Mouse (Mus musculus) liver, embryonic 11.5 days (tissue): Measurements from ENCODE around the gene Dynlt1c. TPM values are rescaled to one million over a fixed set of nuclear protein-coding genes. Genes with fewer than 3 reads are reported as not detected.
"Not testable (repeated sequence)": the region's sequence is repeated elsewhere in the genome, so short reads cannot be mapped to it uniquely, and the experiment has no call there.

Source experiments
- ATAC-seq: fragments of 200-750 bp; cut with Nextera tagmentation; replicated peaks from 2 replicates; pipeline ENCODE4 v1.8.0; 2017; ENCODE audit warnings: moderate number of reproducible peaks, mild to moderate bottlenecking, moderate TSS enrichment, moderate library complexity; ENCODE audit not compliant: low FRiP score
- DNase-seq: peaks from one replicate; pipeline ENCODE4 v3.0.0-alpha.2; 2017; ENCODE audit warnings: low spot score
- H3K27ac ChIP-seq: fragments of 300-500 bp; sonication (generic); 2 replicates; pipeline ENCODE4 v1.5.1; 2014; ENCODE audit warnings: mild to moderate bottlenecking, low read depth, low read length, control low read depth
- H3K27me3 ChIP-seq: fragments of 300-500 bp; sonication (generic); replicated peaks from 2 replicates; pipeline ENCODE4 v1.6.1; 2014; ENCODE audit warnings: low read length, mixed read lengths; ENCODE audit not compliant: control insufficient read depth, insufficient read depth
- H3K36me3 ChIP-seq: fragments of 300-500 bp; sonication (generic); 2 replicates; pipeline ENCODE4 v1.6.1; 2014; ENCODE audit warnings: mild to moderate bottlenecking, low read length, moderate library complexity, mixed read lengths; ENCODE audit not compliant: control insufficient read depth, insufficient read depth
- H3K4me1 ChIP-seq: fragments of 300-500 bp; sonication (generic); replicated peaks from 2 replicates; pipeline ENCODE4 v1.6.1; 2014; ENCODE audit warnings: low read length, mixed read lengths; ENCODE audit not compliant: control insufficient read depth, insufficient read depth
- H3K4me2 ChIP-seq: fragments of 300-500 bp; sonication (generic); 2 replicates; pipeline ENCODE4 v1.6.1; 2014; ENCODE audit warnings: mild to moderate bottlenecking, control low read depth, moderate library complexity
- H3K4me3 ChIP-seq: fragments of 300-500 bp; sonication (generic); 2 replicates; pipeline ENCODE4 v1.5.1; 2014; ENCODE audit warnings: low read depth, low read length, control low read depth
- H3K9ac ChIP-seq: fragments of 300-500 bp; sonication (generic); 2 replicates; pipeline ENCODE4 v1.6.1; 2014; ENCODE audit warnings: low read depth, low read length, control low read depth
- H3K9me3 ChIP-seq: fragments of 300-500 bp; sonication (generic); 2 replicates; pipeline ENCODE4 v1.6.1; 2016; ENCODE audit warnings: low read length, inconsistent platforms, mixed read lengths; ENCODE audit not compliant: control insufficient read depth
- WGBS: fragments of 180-500 bp; shearing (Covaris S2); extraction: QIAGEN DNeasy Blood & Tissue Kit; methylation state at CpG from one replicate; pipeline ENCODE4 v1.1.7; 2014; 5-methylcytosine and 5-hydroxymethylcytosine counted together
- polyA plus RNA-seq: library from polyadenylated mRNA; unstranded; fragments of >200 nt; fragmentation: Nextera tagmentation; extraction: Ambion mirVana; gene quantifications from 2 replicates; pipeline ENCODE4 v1.2.1, GENCODE M21; 2014

Gene Dynlt1c
- 16.7 and 20.2 TPM in 2 replicates for polyA plus RNA-seq

GRCm38 (mm10) chr17:6601204-6601911 lies at the start of gene Dynlt1c:
Gene Dynlt1c, plus strand, starts transcription at chr17:6601671.
- not testable (repeated sequence) for H3K9ac ChIP-seq, H3K9me3 ChIP-seq
- ATAC-seq, result peak; percentile 98

GRCm38 (mm10) chr17:6553798-6554197 lies 47.7 kb upstream of the Dynlt1c start:
- not testable (repeated sequence) for H3K27ac ChIP-seq, H3K36me3 ChIP-seq, H3K9ac ChIP-seq, H3K4me2 ChIP-seq, H3K4me3 ChIP-seq, H3K9me3 ChIP-seq, H3K27me3 ChIP-seq, H3K4me1 ChIP-seq, DNase-seq
- no CpG with 5 or more reads among the region's 4 CpGs for WGBS
- peak; percentile 72; the same call in 1 of the 2 replicates for ATAC-seq

More at GRCm38 (mm10) chr17:6601204-6601911, at the start of gene Dynlt1c:
- not testable (repeated sequence) for H3K36me3 ChIP-seq, H3K27me3 ChIP-seq, H3K27ac ChIP-seq, H3K4me1 ChIP-seq
- DNase-seq, result peak; percentile 80
- WGBS, result 8% methylated on average over 23 of the region's 40 CpGs
- Histone ChIP-seq H3K4me3 (peak within 1 kb of the TSS; percentile 33; the same call in 1 of the 2 replicates), H3K4me2 (peak within 1 kb of the TSS; percentile 46; the same call in 1 of the 2 replicates)

GRCm38 (mm10) chr17:6554243-6554642 lies 47.2 kb upstream of the Dynlt1c start:
- no CpG with 5 or more reads among the region's 5 CpGs for WGBS
- not testable (repeated sequence) for DNase-seq, H3K4me2 ChIP-seq, H3K36me3 ChIP-seq, H3K9me3 ChIP-seq, H3K27ac ChIP-seq, H3K9ac ChIP-seq, H3K4me1 ChIP-seq, H3K27me3 ChIP-seq, H3K4me3 ChIP-seq
- ATAC-seq, result peak; percentile 38; the same call in 1 of the 2 replicates

- H3K9me3 ChIP-seq, H3K27ac ChIP-seq, H3K27me3 ChIP-seq, H3K4me1 ChIP-seq, DNase-seq, ATAC-seq, H3K36me3 ChIP-seq, H3K4me2 ChIP-seq, H3K4me3 ChIP-seq, H3K9ac ChIP-seq: not testable (repeated sequence)
- WGBS, result no CpG with 5 or more reads among the region's 4 CpGs
Observed at GRCm38 (mm10) chr17:6559447-6560133, 41.9 kb upstream of the Dynlt1c start.

- ATAC-seq, H3K4me3 ChIP-seq, H3K4me1 ChIP-seq, DNase-seq, H3K4me2 ChIP-seq, H3K9me3 ChIP-seq, H3K9ac ChIP-seq, H3K27me3 ChIP-seq, H3K27ac ChIP-seq, H3K36me3 ChIP-seq: not testable (repeated sequence)
- WGBS, result 96% methylated on average over 3 of the region's 3 CpGs
Observed at GRCm38 (mm10) chr17:6564866-6565265, 36.6 kb upstream of the Dynlt1c start.

- not testable (repeated sequence) for H3K4me3 ChIP-seq, DNase-seq, H3K9ac ChIP-seq, H3K4me1 ChIP-seq, H3K27me3 ChIP-seq, H3K9me3 ChIP-seq, H3K4me2 ChIP-seq, H3K36me3 ChIP-seq, H3K27ac ChIP-seq, ATAC-seq
- WGBS, result 83% methylated on average over 5 of the region's 8 CpGs
Observed at GRCm38 (mm10) chr17:6567908-6568307, 33.6 kb upstream of the Dynlt1c start.

- not testable (repeated sequence) for DNase-seq, H3K36me3 ChIP-seq, ATAC-seq, H3K4me2 ChIP-seq, H3K9me3 ChIP-seq, H3K27me3 ChIP-seq, H3K27ac ChIP-seq, H3K4me3 ChIP-seq, H3K9ac ChIP-seq, H3K4me1 ChIP-seq
- WGBS, result 90% methylated on average over 9 of the region's 11 CpGs
Observed at GRCm38 (mm10) chr17:6571296-6571695, 30.2 kb upstream of the Dynlt1c start.

GRCm38 (mm10) chr17:6572202-6572601 lies 29.3 kb upstream of the Dynlt1c start:
- H3K4me2 ChIP-seq, H3K9me3 ChIP-seq, H3K9ac ChIP-seq, DNase-seq, H3K27me3 ChIP-seq, H3K4me3 ChIP-seq, H3K27ac ChIP-seq, H3K36me3 ChIP-seq, ATAC-seq, H3K4me1 ChIP-seq: not testable (repeated sequence)
- WGBS, result no CpG with 5 or more reads among the region's 1 CpGs
